Mouse (Mus musculus): ENCODE measurements around the gene Cblb.

Cblb gene

GRCm38 (mm10) chr16:52076652-52077051 lies 45.6 kb downstream of the Cblb start:
- no peak for DNase-seq

GRCm38 (mm10) chr16:52077901-52078300 lies 46.9 kb downstream of the Cblb start:
- no peak for DNase-seq

GRCm38 (mm10) chr16:52078758-52079474 lies 47.9 kb downstream of the Cblb start:
- peak; percentile 75 to 89 for DNase-seq

- no peak for DNase-seq
Observed at GRCm38 (mm10) chr16:52079475-52079823, 48.4 kb downstream of the Cblb start.

- no peak for DNase-seq
Observed at GRCm38 (mm10) chr16:52080619-52081395, 49.8 kb downstream of the Cblb start.

GRCm38 (mm10) chr16:52081756-52082155 lies 50.7 kb downstream of the Cblb start:
- DNase-seq: no peak

GRCm38 (mm10) chr16:52086793-52087450 lies 55.9 kb downstream of the Cblb start:
- DNase-seq: no peak

GRCm38 (mm10) chr16:52089354-52089753 lies 58.3 kb downstream of the Cblb start:
- no peak for DNase-seq

- no peak for DNase-seq
Observed at GRCm38 (mm10) chr16:52090899-52091298, 59.9 kb downstream of the Cblb start.

GRCm38 (mm10) chr16:52093325-52094253 lies 62.6 kb downstream of the Cblb start:
- DNase-seq: peak in 1 of 2 experiments; percentile 34

- DNase-seq: peak in 1 of 2 experiments; percentile 66
Observed at GRCm38 (mm10) chr16:52094735-52095459, 63.9 kb downstream of the Cblb start.

- DNase-seq: no peak
Observed at GRCm38 (mm10) chr16:52095643-52096042, 64.6 kb downstream of the Cblb start.

GRCm38 (mm10) chr16:52100466-52100865 lies 69.4 kb downstream of the Cblb start:
- peak; percentile 35 to 59 for DNase-seq

- DNase-seq: peak in 1 of 2 experiments; percentile 32
Observed at GRCm38 (mm10) chr16:52104608-52105007, 73.6 kb downstream of the Cblb start.

GRCm38 (mm10) chr16:52107836-52108235 lies 76.8 kb downstream of the Cblb start:
- DNase-seq: no peak

- DNase-seq: no peak
Observed at GRCm38 (mm10) chr16:52114473-52114872, 83.4 kb downstream of the Cblb start.

GRCm38 (mm10) chr16:52119003-52119402 lies 88.0 kb downstream of the Cblb start:
- no peak for DNase-seq

GRCm38 (mm10) chr16:52124974-52125373 lies 93.9 kb downstream of the Cblb start:
- no peak for DNase-seq

GRCm38 (mm10) chr16:52125896-52126295 lies 94.9 kb downstream of the Cblb start:
- no peak for DNase-seq

GRCm38 (mm10) chr16:52129357-52129905 lies 98.4 kb downstream of the Cblb start:
- no peak for DNase-seq

GRCm38 (mm10) chr16:52132808-52133490 lies 101.9 kb downstream of the Cblb start:
- no peak for DNase-seq

Data from kidney, postnatal 25 days (tissue).